Mouse (Mus musculus) layer of hippocampus, adult 9-11 months (tissue): Measurements from ENCODE around the gene Gm36028.

Experiments
- DNase-seq: peaks from one replicate; pipeline ENCODE4 v3.0.0; 2022

The Gm36028 gene

DNA sequence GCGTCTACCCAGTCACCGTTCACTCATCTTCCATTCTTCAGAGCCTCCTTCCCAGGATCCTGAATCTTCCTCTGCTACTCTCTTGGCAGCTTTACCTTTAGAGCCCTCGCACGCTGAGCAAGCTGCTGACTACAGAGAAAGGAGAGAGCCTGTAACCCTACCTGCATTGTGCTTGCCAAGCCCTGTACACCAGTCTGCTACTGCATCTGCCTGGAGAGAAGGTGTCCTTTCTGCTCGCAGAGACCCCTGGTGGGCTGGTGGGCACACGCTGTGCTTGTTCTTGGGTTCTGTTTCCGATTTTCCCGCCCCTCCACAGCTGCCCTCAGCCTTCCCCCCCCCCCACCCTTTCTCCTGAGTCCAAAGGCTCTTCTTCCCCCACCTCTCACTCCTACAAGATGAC lies 53.7 kb downstream of the Gm36028 start:
- no peak for DNase-seq

DNA sequence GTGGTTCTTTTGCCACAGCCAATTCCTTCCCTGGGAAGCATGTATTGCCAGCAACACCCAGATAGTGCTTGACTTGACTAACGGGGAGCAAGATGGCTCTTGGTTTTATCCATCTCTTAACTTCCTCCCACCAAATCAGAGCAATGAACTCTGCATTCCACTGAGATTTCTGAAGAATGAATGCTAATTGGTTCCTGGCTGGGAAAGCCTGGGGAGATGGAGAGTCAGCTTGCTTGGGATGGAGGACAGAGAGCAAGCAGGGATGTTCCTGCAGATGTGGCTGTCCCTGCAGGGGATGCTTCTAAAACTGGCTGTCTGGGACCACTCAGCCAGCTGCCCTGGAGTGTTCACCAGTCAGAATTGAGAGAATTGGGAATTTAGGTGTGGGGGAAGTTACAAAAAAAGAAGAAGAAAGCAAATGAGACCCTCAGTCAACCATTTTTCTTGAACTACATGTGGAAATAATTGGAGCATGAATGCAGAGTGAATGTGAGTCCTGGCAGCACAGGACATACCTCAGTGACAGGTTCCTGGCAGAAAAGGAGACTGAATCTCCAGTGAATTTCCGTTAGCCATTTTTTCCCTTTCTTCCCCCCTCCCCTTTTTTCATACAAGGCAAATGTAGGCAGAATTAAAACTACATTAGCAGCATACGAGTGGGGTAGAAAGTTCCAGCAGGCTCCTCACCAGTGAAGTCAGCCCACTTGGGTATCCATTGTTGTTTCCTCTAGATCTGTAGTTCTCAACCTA lies 55.0 kb downstream of the Gm36028 start:
- DNase-seq, result no peak

DNA sequence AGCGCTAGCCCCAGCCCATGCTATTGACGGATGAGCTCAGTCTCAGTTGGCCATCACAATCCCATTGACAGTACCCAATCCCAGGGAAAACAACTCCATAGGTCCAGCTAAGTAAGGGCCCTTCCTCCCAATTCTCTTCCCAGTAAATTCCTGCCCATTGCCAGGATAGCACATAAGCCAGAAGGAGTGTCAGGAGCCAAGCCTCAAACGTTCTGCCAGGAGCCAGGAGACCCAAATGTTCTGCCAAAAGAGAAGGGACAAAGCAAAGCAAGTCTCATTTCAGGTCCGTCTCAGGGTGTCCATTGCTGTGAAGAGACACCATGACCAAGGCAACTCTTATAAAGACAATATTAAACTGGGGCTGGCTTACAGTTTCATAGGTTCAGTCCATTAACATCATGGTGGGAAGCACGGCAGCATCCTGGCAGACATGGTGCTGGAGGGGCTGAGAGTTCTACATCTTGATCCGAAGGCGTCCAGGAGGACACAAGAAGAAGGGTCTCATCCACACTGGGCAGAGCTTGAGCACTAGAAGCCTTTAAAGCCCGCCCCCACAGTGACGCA lies 57.5 kb downstream of the Gm36028 start:
- no peak for DNase-seq

GRCm38 (mm10) chr16:37802686-37803295 lies 58.2 kb downstream of the Gm36028 start:
- DNase-seq, result peak; percentile 61

DNA sequence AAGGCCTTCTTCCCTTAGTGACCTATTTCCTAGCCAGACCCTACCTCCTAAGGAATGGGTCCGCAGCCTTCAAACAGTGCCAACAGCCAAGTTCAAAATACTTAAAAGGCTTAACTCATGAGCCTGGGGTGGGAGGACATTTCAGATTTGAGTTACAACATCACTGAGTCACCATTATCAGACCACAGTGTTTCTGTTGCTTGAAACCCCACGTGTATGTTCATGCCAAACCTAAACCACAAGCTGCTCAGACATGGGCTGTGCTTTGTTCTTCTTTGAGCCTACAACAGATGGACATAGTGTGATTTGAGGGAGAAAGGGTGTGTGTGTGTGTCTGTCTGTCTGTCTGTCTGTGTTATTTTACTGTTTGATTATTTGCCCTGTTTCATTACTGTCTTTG lies 59.8 kb downstream of the Gm36028 start:
- DNase-seq, result no peak
